Mouse (Mus musculus): ENCODE data around the gene Ate1. TPM values are rescaled to one million over a fixed set of nuclear protein-coding genes. Genes with fewer than 3 reads are reported as not detected.
"Not testable (repeated sequence)": the region's sequence is repeated elsewhere in the genome, so short reads cannot be mapped to it uniquely, and the experiment has no call there.

Gene Ate1
- polyA plus RNA-seq, 1 experiment from 2014 or later, result 101 TPM

- H3K27me3 ChIP-seq, result 0 out of 2 replicates have a peak, but pooled peaks cover 9% of the 10 kb centered on the region
- ATAC-seq, result no peak
- H3K36me3 ChIP-seq, result peaks cover 3% of the 10 kb centered on the region; the same call in 1 of the 2 replicates
- WGBS, result 8% methylated on average over 6 of the region's 6 CpGs
- H3K4me2 ChIP-seq (replicated peaks), result no peak overlapping the region
- no peak overlapping the region for H3K27ac ChIP-seq
- no peaks in the 10 kb centered on the region for H3K9me3 ChIP-seq
- peaks cover 38% of the 10 kb centered on the region for H3K4me1 ChIP-seq (replicated peaks)
- H3K9ac ChIP-seq (replicated peaks), result no peak overlapping the region
- H3K4me3 ChIP-seq (replicated peaks), result no peak overlapping the region
Measured at GRCm38 (mm10) chr7:130471045-130471444, 49.1 kb downstream of the Ate1 start.

GRCm38 (mm10) chr7:130455587-130456246 is 64.5 kb downstream of the Ate1 start:
- no peak overlapping the region for H3K4me2 ChIP-seq (replicated peaks)
- H3K9ac ChIP-seq (replicated peaks), result no peak overlapping the region
- no peaks in the 10 kb centered on the region for H3K27me3 ChIP-seq
- WGBS, result 76% methylated on average over 4 of the region's 4 CpGs
- H3K36me3 ChIP-seq, result peaks cover 34% of the 10 kb centered on the region
- no peaks in the 10 kb centered on the region for H3K9me3 ChIP-seq
- H3K4me3 ChIP-seq (replicated peaks), result no peak overlapping the region
- ATAC-seq, result no peak
- H3K4me1 ChIP-seq (replicated peaks), result 0 out of 2 replicates have a peak, but pooled peaks cover 4% of the 10 kb centered on the region
- no peak overlapping the region for H3K27ac ChIP-seq

GRCm38 (mm10) chr7:130454226-130454625 is 65.9 kb downstream of the Ate1 start:
- 96% methylated on average over 3 of the region's 3 CpGs for WGBS
- H3K36me3 ChIP-seq, result peaks cover 42% of the 10 kb centered on the region

GRCm38 (mm10) chr7:130435776-130436175 is 84.4 kb downstream of the Ate1 start:
- no peak overlapping the region for H3K9ac ChIP-seq (replicated peaks)
- ATAC-seq, result no peak
- H3K9me3 ChIP-seq, result no peaks in the 10 kb centered on the region
- H3K4me2 ChIP-seq (replicated peaks), result no peak overlapping the region
- no peaks in the 10 kb centered on the region for H3K36me3 ChIP-seq
- 93% methylated on average over 5 of the region's 5 CpGs for WGBS
- no peaks in the 10 kb centered on the region for H3K4me1 ChIP-seq (replicated peaks)
- H3K27ac ChIP-seq, result no peak overlapping the region
- H3K4me3 ChIP-seq (replicated peaks), result no peak overlapping the region
- no peaks in the 10 kb centered on the region for H3K27me3 ChIP-seq

More at GRCm38 (mm10) chr7:130454226-130454625, 65.9 kb downstream of the Ate1 start:
- no peak overlapping the region for H3K4me3 ChIP-seq (replicated peaks)
- no peaks in the 10 kb centered on the region for H3K9me3 ChIP-seq
- H3K4me1 ChIP-seq (replicated peaks), result 0 out of 2 replicates have a peak, but pooled peaks cover 4% of the 10 kb centered on the region
- H3K9ac ChIP-seq (replicated peaks), result no peak overlapping the region
- H3K27ac ChIP-seq, result no peak overlapping the region
- H3K27me3 ChIP-seq, result no peaks in the 10 kb centered on the region
- no peak overlapping the region for H3K4me2 ChIP-seq (replicated peaks)
- ATAC-seq, result no peak

GRCm38 (mm10) chr7:130432141-130432540 is 88.0 kb downstream of the Ate1 start:
- H3K27me3 ChIP-seq, result no peaks in the 10 kb centered on the region
- H3K36me3 ChIP-seq, result no peaks in the 10 kb centered on the region
- no peak overlapping the region for H3K9ac ChIP-seq (replicated peaks)
- no peak overlapping the region for H3K4me2 ChIP-seq (replicated peaks)
- no peak overlapping the region for H3K27ac ChIP-seq
- H3K9me3 ChIP-seq, result no peaks in the 10 kb centered on the region
- H3K4me3 ChIP-seq (replicated peaks), result no peak overlapping the region
- peaks cover 3% of the 10 kb centered on the region; the same call in 1 of the 2 replicates for H3K4me1 ChIP-seq (replicated peaks)
- no peak for ATAC-seq
- 98% methylated on average over 2 of the region's 2 CpGs for WGBS

GRCm38 (mm10) chr7:130426586-130426985 is 93.6 kb downstream of the Ate1 start:
- H3K27me3 ChIP-seq, result no peaks in the 10 kb centered on the region
- no peak overlapping the region for H3K27ac ChIP-seq
- ATAC-seq, result no peak
- H3K4me1 ChIP-seq (replicated peaks), result peaks cover 3% of the 10 kb centered on the region; the same call in 1 of the 2 replicates
- H3K4me3 ChIP-seq (replicated peaks), result no peak overlapping the region
- no peak overlapping the region for H3K4me2 ChIP-seq (replicated peaks)
- H3K9me3 ChIP-seq, result no peaks in the 10 kb centered on the region
- H3K36me3 ChIP-seq, result no peaks in the 10 kb centered on the region
- 6% methylated on average over 5 of the region's 5 CpGs for WGBS
- no peak overlapping the region for H3K9ac ChIP-seq (replicated peaks)

- no peak for ATAC-seq
- WGBS, result 76% methylated on average over 2 of the region's 2 CpGs
- no peak overlapping the region for H3K4me2 ChIP-seq (replicated peaks)
- H3K27ac ChIP-seq, result no peak overlapping the region
- H3K4me1 ChIP-seq (replicated peaks), result peaks cover 3% of the 10 kb centered on the region; the same call in 1 of the 2 replicates
- no peaks in the 10 kb centered on the region for H3K9me3 ChIP-seq
- no peaks in the 10 kb centered on the region for H3K36me3 ChIP-seq
- H3K4me3 ChIP-seq (replicated peaks), result no peak overlapping the region
- no peak overlapping the region for H3K9ac ChIP-seq (replicated peaks)
- H3K27me3 ChIP-seq, result no peaks in the 10 kb centered on the region
Measured at GRCm38 (mm10) chr7:130425991-130426390, 94.2 kb downstream of the Ate1 start.

- Histone ChIP-seq H3K4me1 (replicated peaks) (0 out of 2 replicates have a peak, but pooled peaks cover 5% of the 10 kb centered on the region), H3K9me3 (no peaks in the 10 kb centered on the region), H3K36me3 (0 out of 2 replicates have a peak, but pooled peaks cover 3% of the 10 kb centered on the region), H3K9ac (replicated peaks) (no peak overlapping the region), H3K27ac (no peak overlapping the region), H3K4me2 (replicated peaks) (no peak overlapping the region), H3K27me3 (no peaks in the 10 kb centered on the region), H3K4me3 (replicated peaks) (no peak overlapping the region)
- 77% methylated on average over 1 of the region's 1 CpGs for WGBS
- no peak for ATAC-seq
Measured at GRCm38 (mm10) chr7:130419961-130420360, 100.2 kb downstream of the Ate1 start.

GRCm38 (mm10) chr7:130407622-130408021 is 112.5 kb downstream of the Ate1 start:
- Histone ChIP-seq H3K4me2 (replicated peaks) (no peak overlapping the region), H3K27ac (no peak overlapping the region), H3K9ac (replicated peaks) (no peak overlapping the region), H3K4me3 (replicated peaks) (no peak overlapping the region), H3K4me1 (replicated peaks) (peaks cover 5% of the 10 kb centered on the region; the same call in 1 of the 2 replicates), H3K9me3 (no peaks in the 10 kb centered on the region), H3K36me3 (peaks cover 4% of the 10 kb centered on the region; the same call in 1 of the 2 replicates), H3K27me3 (no peaks in the 10 kb centered on the region)
- no peak for ATAC-seq
- 87% methylated on average over 10 of the region's 10 CpGs for WGBS

GRCm38 (mm10) chr7:130403346-130403745 is 116.8 kb downstream of the Ate1 start:
- H3K36me3 ChIP-seq, result peaks cover 11% of the 10 kb centered on the region
- no peaks in the 10 kb centered on the region for H3K27me3 ChIP-seq
- no peak overlapping the region for H3K9ac ChIP-seq (replicated peaks)
- H3K9me3 ChIP-seq, result no peaks in the 10 kb centered on the region
- H3K4me3 ChIP-seq (replicated peaks), result no peak overlapping the region
- H3K27ac ChIP-seq, result no peak overlapping the region
- peaks cover 5% of the 10 kb centered on the region; the same call in 1 of the 2 replicates for H3K4me1 ChIP-seq (replicated peaks)
- no peak for ATAC-seq
- 81% methylated on average over 2 of the region's 2 CpGs for WGBS
- H3K4me2 ChIP-seq (replicated peaks), result no peak overlapping the region

- Histone ChIP-seq H3K27ac (no peak overlapping the region), H3K27me3 (no peaks in the 10 kb centered on the region), H3K9ac (replicated peaks) (no peak overlapping the region), H3K4me1 (replicated peaks) (no peaks in the 10 kb centered on the region), H3K4me3 (replicated peaks) (no peak overlapping the region), H3K9me3 (no peaks in the 10 kb centered on the region), H3K4me2 (replicated peaks) (no peak overlapping the region), H3K36me3 (peaks cover 18% of the 10 kb centered on the region)
- 80% methylated on average over 2 of the region's 2 CpGs for WGBS
- ATAC-seq, result no peak
Measured at GRCm38 (mm10) chr7:130394697-130395096, 125.5 kb downstream of the Ate1 start.

GRCm38 (mm10) chr7:130390060-130390459 is 130.1 kb downstream of the Ate1 start:
- Histone ChIP-seq H3K4me1 (replicated peaks) (peaks cover 21% of the 10 kb centered on the region), H3K36me3 (peaks cover 26% of the 10 kb centered on the region), H3K27me3 (peaks cover 12% of the 10 kb centered on the region)
- not testable (repeated sequence) for H3K4me2 ChIP-seq (replicated peaks); H3K9me3 ChIP-seq; H3K9ac ChIP-seq (replicated peaks); ATAC-seq; H3K27ac ChIP-seq; H3K4me3 ChIP-seq (replicated peaks)
- WGBS, result 98% methylated on average over 1 of the region's 1 CpGs
